Mouse (Mus musculus): Measurements from ENCODE around the gene Ick.
A peak's percentile ranks its signal among the peaks of the same experiment; 100 is the strongest.

The Ick gene

GRCm38 (mm10) chr9:78190651-78191634 is 82.0 kb downstream of the Ick start:
- peak; percentile 26 for DNase-seq (ENCODE audit: low read depth, low spot score)

GRCm38 (mm10) chr9:78191736-78192135 is 82.7 kb downstream of the Ick start:
- DNase-seq (ENCODE audit: low read depth, low spot score): peak; percentile 89

GRCm38 (mm10) chr9:78193902-78194597 is 85.1 kb downstream of the Ick start:
- peak; percentile 75 for DNase-seq (ENCODE audit: low read depth, low spot score)

GRCm38 (mm10) chr9:78195034-78195433 is 86.0 kb downstream of the Ick start:
- DNase-seq (ENCODE audit: low read depth, low spot score): no peak

- no peak for DNase-seq (ENCODE audit: low read depth, low spot score)
Measured at GRCm38 (mm10) chr9:78197801-78198200, 88.8 kb downstream of the Ick start.

GRCm38 (mm10) chr9:78204194-78204593 is 95.2 kb downstream of the Ick start:
- no peak for DNase-seq (ENCODE audit: low read depth, low spot score)

- no peak for DNase-seq (ENCODE audit: low read depth, low spot score)
Measured at GRCm38 (mm10) chr9:78208956-78209355, 100.0 kb downstream of the Ick start.

- no peak for DNase-seq (ENCODE audit: low read depth, low spot score)
Measured at GRCm38 (mm10) chr9:78210079-78210478, 101.1 kb downstream of the Ick start.

- DNase-seq (ENCODE audit: low read depth, low spot score): no peak
Measured at GRCm38 (mm10) chr9:78210821-78211220, 101.8 kb downstream of the Ick start.

- DNase-seq (ENCODE audit: low read depth, low spot score): no peak
Measured at GRCm38 (mm10) chr9:78211521-78211920, 102.5 kb downstream of the Ick start.

- no peak for DNase-seq (ENCODE audit: low read depth, low spot score)
Measured at GRCm38 (mm10) chr9:78212341-78213049, 103.5 kb downstream of the Ick start.

- no peak for DNase-seq (ENCODE audit: low read depth, low spot score)
Measured at GRCm38 (mm10) chr9:78217074-78217473, 108.1 kb downstream of the Ick start.
